Mouse (Mus musculus): ENCODE data around the gene Sco1. TPM values are rescaled to one million over a fixed set of nuclear protein-coding genes. Genes with fewer than 3 reads are reported as not detected.
"Not testable (repeated sequence)": the region's sequence is repeated elsewhere in the genome, so short reads cannot be mapped to it uniquely, and the experiment has no call there.

Gene Sco1
- total RNA-seq (2015; ENCODE audit: low replicate concordance) (2.5 TPM in 1 of 2 replicates, not detected in the other), total RNA-seq (2017; ENCODE audit: low replicate concordance) (2.2 and 2.9 TPM in 2 replicates)

- ATAC-seq (replicated peaks; ENCODE audit: low FRiP score, poor library complexity, severe bottlenecking) = peak; percentile 100
These were observed at the start of gene Sco1, which contains the start of gene Adprm for GRCm38 (mm10) chr11:67052321-67052952. TSS of gene Sco1 (plus strand) at chr11:67052670. TSS of gene Adprm (minus strand) at chr11:67052594.

GRCm38 (mm10) chr11:67002911-67003310 is 49.6 kb upstream of the Sco1 start:
- ATAC-seq (replicated peaks; ENCODE audit: low FRiP score, poor library complexity, severe bottlenecking) = no peak

- no peak for ATAC-seq (replicated peaks; ENCODE audit: low FRiP score, poor library complexity, severe bottlenecking)
These were observed 44.5 kb upstream of the Sco1 start for GRCm38 (mm10) chr11:67007961-67008360.

GRCm38 (mm10) chr11:67008528-67008927 is 43.9 kb upstream of the Sco1 start:
- ATAC-seq (replicated peaks; ENCODE audit: low FRiP score, poor library complexity, severe bottlenecking) = no peak

GRCm38 (mm10) chr11:67010430-67010829 is 42.0 kb upstream of the Sco1 start:
- ATAC-seq (replicated peaks; ENCODE audit: low FRiP score, poor library complexity, severe bottlenecking) = no peak

- no peak for ATAC-seq (replicated peaks; ENCODE audit: low FRiP score, poor library complexity, severe bottlenecking)
These were observed 40.8 kb upstream of the Sco1 start for GRCm38 (mm10) chr11:67011635-67012034.

GRCm38 (mm10) chr11:67017801-67018591 is 34.5 kb upstream of the Sco1 start:
- ATAC-seq (replicated peaks; ENCODE audit: low FRiP score, poor library complexity, severe bottlenecking) = no peak

GRCm38 (mm10) chr11:67019711-67020475 is 32.6 kb upstream of the Sco1 start:
- ATAC-seq (replicated peaks; ENCODE audit: low FRiP score, poor library complexity, severe bottlenecking) = no peak

GRCm38 (mm10) chr11:67020948-67021347 is 31.5 kb upstream of the Sco1 start:
- ATAC-seq (replicated peaks; ENCODE audit: low FRiP score, poor library complexity, severe bottlenecking) = no peak

- ATAC-seq (replicated peaks; ENCODE audit: low FRiP score, poor library complexity, severe bottlenecking) = no peak
These were observed 29.9 kb upstream of the Sco1 start for GRCm38 (mm10) chr11:67022354-67023115.

GRCm38 (mm10) chr11:67023191-67023590 is 29.3 kb upstream of the Sco1 start:
- ATAC-seq (replicated peaks; ENCODE audit: low FRiP score, poor library complexity, severe bottlenecking) = not testable (repeated sequence)

GRCm38 (mm10) chr11:67023802-67024340 is 28.6 kb upstream of the Sco1 start:
- no peak for ATAC-seq (replicated peaks; ENCODE audit: low FRiP score, poor library complexity, severe bottlenecking)

GRCm38 (mm10) chr11:67024867-67025477 is 27.5 kb upstream of the Sco1 start, which contains the start of gene Tmem220:
TSS of gene Tmem220 (plus strand) at chr11:67025154.
- peak; percentile 98 for ATAC-seq (replicated peaks; ENCODE audit: low FRiP score, poor library complexity, severe bottlenecking)

- no peak for ATAC-seq (replicated peaks; ENCODE audit: low FRiP score, poor library complexity, severe bottlenecking)
These were observed 21.4 kb upstream of the Sco1 start for GRCm38 (mm10) chr11:67030904-67031602.

GRCm38 (mm10) chr11:67031603-67031915 is 20.9 kb upstream of the Sco1 start:
- ATAC-seq (replicated peaks; ENCODE audit: low FRiP score, poor library complexity, severe bottlenecking) = no peak

- ATAC-seq (replicated peaks; ENCODE audit: low FRiP score, poor library complexity, severe bottlenecking) = no peak
These were observed 17.5 kb upstream of the Sco1 start for GRCm38 (mm10) chr11:67034775-67035485.

- ATAC-seq (replicated peaks; ENCODE audit: low FRiP score, poor library complexity, severe bottlenecking) = no peak
These were observed 16.2 kb upstream of the Sco1 start for GRCm38 (mm10) chr11:67036229-67036628.

GRCm38 (mm10) chr11:67036892-67037291 is 15.6 kb upstream of the Sco1 start:
- ATAC-seq (replicated peaks; ENCODE audit: low FRiP score, poor library complexity, severe bottlenecking) = no peak

Measured in erythroid progenitor cell, adult 5-6 weeks (primary cell).